Mouse (Mus musculus) neural tube, embryonic 14.5 days (tissue): ENCODE measurements at regions not wholly inside any gene's neighbourhood (a gene's known extent, or its start where the extent isn't known, plus 50 kb on each side); places are given as distances from the start of the nearest gene placed in this dataset.

Experiments used
- ATAC-seq: fragments of 200-750 bp; cut with Nextera tagmentation; 2 replicates; pipeline ENCODE4 v1.8.0; 2017; ENCODE audit warnings: low read depth, mild to moderate bottlenecking, moderate TSS enrichment, moderate library complexity
- H3K27ac ChIP-seq: fragments of 300-500 bp; sonication (generic); 2 replicates; pipeline ENCODE4 v1.5.1; 2014; ENCODE audit warnings: low read depth, mild to moderate bottlenecking, control low read depth, low read length, moderate library complexity, mixed read lengths
- H3K27me3 ChIP-seq: fragments of 300-500 bp; sonication (generic); 2 replicates; pipeline ENCODE4 v1.6.1; 2014; ENCODE audit warnings: low read length; ENCODE audit not compliant: control insufficient read depth, insufficient read depth
- H3K36me3 ChIP-seq: fragments of 300-500 bp; sonication (generic); 2 replicates; pipeline ENCODE4 v1.6.1; 2014; ENCODE audit warnings: low read length, mixed read lengths; ENCODE audit not compliant: control insufficient read depth, insufficient read depth
- H3K4me1 ChIP-seq: fragments of 300-500 bp; sonication (generic); 2 replicates; pipeline ENCODE4 v1.6.1; 2014; ENCODE audit warnings: low read length; ENCODE audit not compliant: control insufficient read depth, insufficient read depth
- H3K4me2 ChIP-seq: fragments of 300-500 bp; sonication (generic); 2 replicates; pipeline ENCODE4 v1.6.1; 2014; ENCODE audit warnings: mild to moderate bottlenecking, low read depth, low read length, control low read depth
- H3K4me3 ChIP-seq: fragments of 300-500 bp; sonication (generic); 2 replicates; pipeline ENCODE4 v1.5.1; 2014; ENCODE audit warnings: low read depth, low read length, control low read depth, mixed read lengths
- H3K9ac ChIP-seq: fragments of 300-500 bp; sonication (generic); replicated peaks from 2 replicates; pipeline ENCODE4 v1.6.1; 2014; ENCODE audit warnings: low read depth, mild to moderate bottlenecking, control low read depth, low read length, mixed read lengths
- H3K9me3 ChIP-seq: fragments of 300-500 bp; sonication (generic); 2 replicates; pipeline ENCODE4 v1.6.1; 2016; ENCODE audit warnings: low read length; ENCODE audit not compliant: control insufficient read depth
- WGBS: fragments of 180-500 bp; shearing (Covaris S2); extraction: QIAGEN DNeasy Blood & Tissue Kit; methylation state at CpG from one replicate; pipeline ENCODE4 v1.1.7; 2014; 5-methylcytosine and 5-hydroxymethylcytosine counted together

- H3K27ac ChIP-seq, result no peak overlapping the region
- no peak overlapping the region for H3K9ac ChIP-seq
- H3K4me3 ChIP-seq, result no peak overlapping the region
- H3K9me3 ChIP-seq, result no peaks in the 10 kb centered on the region
- no peaks in the 10 kb centered on the region for H3K36me3 ChIP-seq
- H3K27me3 ChIP-seq, result no peaks in the 10 kb centered on the region
- H3K4me2 ChIP-seq, result no peak overlapping the region
- ATAC-seq, result no peak
- H3K4me1 ChIP-seq, result no peaks in the 10 kb centered on the region
- 44% methylated on average over 2 of the region's 2 CpGs for WGBS
Observed at GRCm38 (mm10) chrX:57656035-57656434, 152.5 kb upstream of the Gpr101 start.

GRCm38 (mm10) chrX:57655483-57655882 is 151.9 kb upstream of the Gpr101 start:
- ATAC-seq, result no peak
- 50% methylated on average over 3 of the region's 3 CpGs for WGBS

More at GRCm38 (mm10) chrX:57655483-57655882, 151.9 kb upstream of the Gpr101 start:
- Histone ChIP-seq H3K27me3 (no peaks in the 10 kb centered on the region), H3K36me3 (no peaks in the 10 kb centered on the region), H3K4me3 (no peak overlapping the region), H3K9me3 (no peaks in the 10 kb centered on the region), H3K9ac (no peak overlapping the region), H3K27ac (no peak overlapping the region), H3K4me1 (no peaks in the 10 kb centered on the region), H3K4me2 (no peak overlapping the region)
